Mouse (Mus musculus): Measurements from ENCODE around the gene Asxl1. TPM values are rescaled to one million over a fixed set of nuclear protein-coding genes. Genes with fewer than 3 reads are reported as not detected.
A peak's percentile ranks its signal among the peaks of the same experiment; 100 is the strongest.

Gene Asxl1
- 19.1 and 23.7 TPM in 2 replicates for polyA plus RNA-seq (2016; fragmentation: Nextera tagmentation; extraction: Ambion mirVana)

- H3K4me3 ChIP-seq: peak within 1 kb of the TSS; percentile 93
- peaks cover 34% of the 10 kb centered on the region for H3K4me1 ChIP-seq
- H3K9me3 ChIP-seq (replicated peaks): no peaks in the 10 kb centered on the region
- peak within 1 kb of the TSS; percentile 96 for H3K27ac ChIP-seq
- H3K9ac ChIP-seq: peak within 1 kb of the TSS; percentile 96
- peak within 1 kb of the TSS; percentile 72 for H3K4me2 ChIP-seq (replicated peaks)
- H3K27me3 ChIP-seq: no peaks in the 10 kb centered on the region
- under 1% methylated on average over 78 of the region's 79 CpGs for WGBS
- ATAC-seq (ENCODE audit: low FRiP score): peak; percentile 98
- H3K36me3 ChIP-seq: no peaks in the 10 kb centered on the region
Observed at GRCm38 (mm10) chr2:153345454-153346220, at the start of gene Asxl1. Gene Asxl1, plus strand, starts transcription at chr2:153345829.

- Histone ChIP-seq H3K27me3 (no peaks in the 10 kb centered on the region), H3K4me2 (replicated peaks) (no peak overlapping the region), H3K4me3 (no peak overlapping the region), H3K4me1 (peaks cover under 1% of the 10 kb centered on the region), H3K27ac (no peak overlapping the region), H3K9me3 (replicated peaks) (no peaks in the 10 kb centered on the region), H3K36me3 (no peaks in the 10 kb centered on the region), H3K9ac (no peak overlapping the region)
- no peak for ATAC-seq (ENCODE audit: low FRiP score)
- 86% methylated on average over 4 of the region's 4 CpGs for WGBS
Observed at GRCm38 (mm10) chr2:153297771-153298170, 47.9 kb upstream of the Asxl1 start.

- 81% methylated on average over 4 of the region's 4 CpGs for WGBS
- no peak for ATAC-seq (ENCODE audit: low FRiP score)
Observed at GRCm38 (mm10) chr2:153298460-153298859, 47.2 kb upstream of the Asxl1 start.

DNA sequence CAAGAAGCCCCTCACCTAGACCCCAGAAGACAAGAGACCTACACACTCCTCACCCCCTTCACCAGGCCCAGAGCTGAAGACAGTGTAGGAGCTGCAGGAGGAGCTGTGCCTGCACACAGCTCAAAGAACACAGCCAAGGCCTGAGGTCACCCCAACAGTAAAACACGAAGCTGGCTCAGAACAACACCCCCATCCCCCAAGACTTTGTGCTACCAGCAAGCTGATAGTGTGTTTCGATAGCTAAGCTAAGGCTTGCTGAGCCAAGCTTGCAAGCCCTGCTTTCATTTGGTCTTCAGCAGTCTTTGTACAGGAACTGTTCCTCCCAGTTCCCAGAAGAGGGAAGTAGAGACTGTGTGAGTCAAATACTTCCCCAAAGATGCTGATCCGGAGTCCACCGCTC is 46.8 kb upstream of the Asxl1 start:
- H3K27me3 ChIP-seq: no peaks in the 10 kb centered on the region
- no peak for ATAC-seq (ENCODE audit: low FRiP score)
- no peaks in the 10 kb centered on the region for H3K36me3 ChIP-seq
- no peaks in the 10 kb centered on the region for H3K9me3 ChIP-seq (replicated peaks)
- no peaks in the 10 kb centered on the region for H3K4me1 ChIP-seq
- WGBS: 77% methylated on average over 4 of the region's 4 CpGs
- H3K4me2 ChIP-seq (replicated peaks): no peak overlapping the region
- H3K27ac ChIP-seq: no peak overlapping the region
- no peak overlapping the region for H3K9ac ChIP-seq
- no peak overlapping the region for H3K4me3 ChIP-seq

More at GRCm38 (mm10) chr2:153298460-153298859, 47.2 kb upstream of the Asxl1 start:
- no peak overlapping the region for H3K27ac ChIP-seq
- H3K9me3 ChIP-seq (replicated peaks): no peaks in the 10 kb centered on the region
- H3K9ac ChIP-seq: no peak overlapping the region
- no peak overlapping the region for H3K4me2 ChIP-seq (replicated peaks)
- H3K27me3 ChIP-seq: no peaks in the 10 kb centered on the region
- no peaks in the 10 kb centered on the region for H3K36me3 ChIP-seq
- H3K4me1 ChIP-seq: no peaks in the 10 kb centered on the region
- no peak overlapping the region for H3K4me3 ChIP-seq

- Histone ChIP-seq H3K36me3 (no peaks in the 10 kb centered on the region), H3K27me3 (no peaks in the 10 kb centered on the region), H3K9ac (no peak overlapping the region), H3K4me1 (no peaks in the 10 kb centered on the region), H3K27ac (no peak overlapping the region), H3K4me3 (no peak overlapping the region), H3K4me2 (replicated peaks) (no peak overlapping the region), H3K9me3 (replicated peaks) (no peaks in the 10 kb centered on the region)
- ATAC-seq (ENCODE audit: low FRiP score): no peak
- WGBS: 94% methylated on average over 5 of the region's 5 CpGs
Observed at GRCm38 (mm10) chr2:153301123-153301522, 44.5 kb upstream of the Asxl1 start.

DNA sequence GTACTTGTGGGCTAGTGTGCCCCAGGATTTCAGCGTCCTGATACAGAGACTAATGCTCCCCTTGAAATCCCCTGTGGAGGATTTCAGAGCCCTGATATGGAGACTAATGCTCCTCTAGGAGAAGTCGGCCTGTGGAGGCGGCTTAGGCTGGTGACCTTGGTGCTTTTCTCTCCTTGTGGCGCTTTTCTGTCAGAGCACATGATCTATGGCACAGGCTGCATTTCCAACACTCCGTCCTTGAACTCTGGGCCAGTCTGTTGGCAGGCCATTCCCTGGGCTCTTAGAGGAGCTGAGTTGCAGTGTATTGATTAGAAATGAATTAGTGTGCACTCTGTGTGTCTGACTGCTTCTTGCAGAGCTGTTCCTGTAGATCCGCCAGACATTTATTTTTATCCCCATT is 40.4 kb upstream of the Asxl1 start:
- 76% methylated on average over 6 of the region's 6 CpGs for WGBS

DNA sequence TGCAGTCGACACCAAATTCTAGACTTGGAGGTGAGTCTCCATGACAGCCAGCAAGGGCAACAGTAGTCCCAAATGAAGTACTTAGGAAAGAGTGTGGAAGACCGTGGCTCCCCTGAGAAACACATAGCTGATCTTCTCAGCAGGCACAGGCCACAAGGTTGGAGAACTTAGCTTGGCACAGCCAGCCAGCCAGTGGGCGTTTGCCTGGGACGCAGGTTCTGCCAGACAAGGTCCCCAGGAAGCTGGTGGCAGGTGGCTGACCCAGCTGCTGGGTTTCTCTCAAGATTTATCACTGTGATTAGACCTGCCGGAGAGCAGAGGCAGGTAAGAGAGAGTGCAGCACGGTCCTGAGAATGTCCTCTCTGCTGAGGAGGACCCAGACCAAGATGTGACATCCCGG is 37.0 kb upstream of the Asxl1 start:
- no peak overlapping the region for H3K9ac ChIP-seq
- 82% methylated on average over 7 of the region's 7 CpGs for WGBS
- H3K27me3 ChIP-seq: no peaks in the 10 kb centered on the region
- no peak overlapping the region for H3K27ac ChIP-seq
- 0 out of 2 replicates have a peak, but pooled peaks cover 3% of the 10 kb centered on the region for H3K36me3 ChIP-seq
- H3K4me1 ChIP-seq: no peaks in the 10 kb centered on the region
- H3K9me3 ChIP-seq (replicated peaks): no peaks in the 10 kb centered on the region
- no peak overlapping the region for H3K4me3 ChIP-seq
- no peak overlapping the region for H3K4me2 ChIP-seq (replicated peaks)
- ATAC-seq (ENCODE audit: low FRiP score): no peak

More for the DNA sequence above, 40.4 kb upstream of the Asxl1 start:
- H3K27ac ChIP-seq: peak overlapping the region; percentile 23; the same call in 1 of the 2 replicates
- H3K4me3 ChIP-seq: no peak overlapping the region
- H3K9ac ChIP-seq: no peak overlapping the region
- no peak overlapping the region for H3K4me2 ChIP-seq (replicated peaks)
- H3K36me3 ChIP-seq: no peaks in the 10 kb centered on the region
- H3K4me1 ChIP-seq: no peaks in the 10 kb centered on the region
- H3K27me3 ChIP-seq: no peaks in the 10 kb centered on the region
- H3K9me3 ChIP-seq (replicated peaks): no peaks in the 10 kb centered on the region
- no peak for ATAC-seq (ENCODE audit: low FRiP score)

- Histone ChIP-seq H3K4me3 (no peak overlapping the region), H3K4me2 (replicated peaks) (no peak overlapping the region), H3K36me3 (peaks cover 3% of the 10 kb centered on the region; the same call in 1 of the 2 replicates), H3K4me1 (no peaks in the 10 kb centered on the region), H3K27me3 (no peaks in the 10 kb centered on the region), H3K9ac (no peak overlapping the region), H3K9me3 (replicated peaks) (no peaks in the 10 kb centered on the region), H3K27ac (no peak overlapping the region)
- ATAC-seq (ENCODE audit: low FRiP score): no peak
- 78% methylated on average over 8 of the region's 8 CpGs for WGBS
Observed at GRCm38 (mm10) chr2:153309106-153309505, 36.5 kb upstream of the Asxl1 start.

DNA sequence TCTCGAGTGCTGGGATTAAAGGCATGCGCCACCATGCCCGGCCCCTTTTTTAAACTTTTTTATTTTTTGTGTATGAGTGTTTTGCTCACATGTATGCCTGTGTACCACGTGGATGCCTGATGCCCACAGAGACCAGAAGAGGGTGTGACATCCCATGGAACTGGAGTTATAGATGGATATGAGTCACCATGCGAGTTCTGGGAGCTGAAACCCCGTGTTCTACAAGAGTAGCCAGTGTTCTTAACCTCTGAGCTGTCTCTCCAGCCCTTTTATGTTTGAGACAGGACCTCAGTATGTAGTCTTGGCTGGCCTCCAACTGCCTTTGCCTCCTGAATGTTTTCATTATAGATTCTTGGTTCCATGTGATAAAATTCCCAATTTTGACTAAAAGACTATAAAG is 35.4 kb upstream of the Asxl1 start:
- peaks cover 3% of the 10 kb centered on the region; the same call in 1 of the 2 replicates for H3K36me3 ChIP-seq
- 82% methylated on average over 6 of the region's 6 CpGs for whole genome bisulfite sequencing
- H3K9ac ChIP-seq: no peak overlapping the region

DNA sequence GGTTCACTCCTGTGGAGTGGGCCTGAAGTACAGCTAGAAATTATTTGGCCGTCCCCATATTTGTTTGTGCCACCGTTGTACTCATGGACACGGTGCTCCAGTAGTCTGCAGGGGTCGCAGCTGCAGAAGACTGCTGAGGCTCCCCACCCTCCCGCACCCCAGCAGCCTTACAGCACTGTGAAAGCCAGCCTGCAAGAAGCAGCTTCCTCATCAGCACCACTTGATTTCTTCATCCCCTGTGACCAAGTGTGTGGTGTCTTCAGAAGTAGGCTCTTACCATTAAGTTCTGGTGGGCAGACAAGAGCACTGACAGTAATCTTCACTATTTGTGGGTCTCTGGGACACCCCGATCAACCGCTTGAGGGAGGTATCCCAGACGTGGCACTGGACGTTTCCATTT is 32.7 kb upstream of the Asxl1 start:
- ATAC-seq (ENCODE audit: low FRiP score): no peak
- Histone ChIP-seq H3K9ac (no peak overlapping the region), H3K9me3 (replicated peaks) (no peaks in the 10 kb centered on the region), H3K27ac (no peak overlapping the region), H3K4me3 (no peak overlapping the region), H3K36me3 (peaks cover 22% of the 10 kb centered on the region), H3K4me1 (no peaks in the 10 kb centered on the region), H3K27me3 (no peaks in the 10 kb centered on the region), H3K4me2 (replicated peaks) (no peak overlapping the region)
- WGBS: 92% methylated on average over 9 of the region's 9 CpGs

More for the DNA sequence above, 35.4 kb upstream of the Asxl1 start:
- ATAC-seq (ENCODE audit: low FRiP score): no peak
- Histone ChIP-seq H3K4me1 (no peaks in the 10 kb centered on the region), H3K4me2 (replicated peaks) (no peak overlapping the region), H3K9me3 (replicated peaks) (no peaks in the 10 kb centered on the region), H3K4me3 (no peak overlapping the region), H3K27me3 (no peaks in the 10 kb centered on the region), H3K27ac (no peak overlapping the region)

DNA sequence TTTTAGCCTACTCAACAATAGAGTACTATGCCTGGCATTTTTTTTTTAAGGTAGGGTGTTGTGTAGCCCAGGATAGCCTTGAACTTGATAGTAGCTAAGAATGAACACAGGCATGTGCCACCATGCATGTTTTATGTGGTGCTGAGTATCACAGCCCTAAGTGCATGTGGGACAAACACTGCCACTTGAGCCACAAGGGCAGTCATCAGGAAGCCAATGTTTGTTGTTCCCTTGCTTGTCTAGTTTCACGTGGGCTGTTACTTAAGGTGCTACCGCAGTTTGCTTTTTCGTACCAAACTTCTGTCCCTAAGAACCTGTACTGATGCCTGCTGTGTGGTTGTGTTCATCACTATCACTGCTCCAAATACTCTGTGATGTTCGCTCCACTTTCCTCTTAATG is 27.2 kb upstream of the Asxl1 start:
- Histone ChIP-seq H3K4me1 (no peaks in the 10 kb centered on the region), H3K36me3 (peaks cover 50% of the 10 kb centered on the region), H3K27ac (no peak overlapping the region), H3K9ac (no peak overlapping the region), H3K9me3 (replicated peaks) (no peaks in the 10 kb centered on the region), H3K27me3 (no peaks in the 10 kb centered on the region), H3K4me3 (no peak overlapping the region), H3K4me2 (replicated peaks) (no peak overlapping the region)
- ATAC-seq (ENCODE audit: low FRiP score): no peak
- 94% methylated on average over 4 of the region's 4 CpGs for WGBS

- Histone ChIP-seq H3K36me3 (peaks cover 57% of the 10 kb centered on the region), H3K9ac (no peak overlapping the region), H3K27me3 (no peaks in the 10 kb centered on the region), H3K4me2 (replicated peaks) (no peak overlapping the region), H3K4me3 (no peak overlapping the region), H3K4me1 (no peaks in the 10 kb centered on the region), H3K27ac (no peak overlapping the region), H3K9me3 (replicated peaks) (no peaks in the 10 kb centered on the region)
- ATAC-seq (ENCODE audit: low FRiP score): no peak
- WGBS: 85% methylated on average over 8 of the region's 8 CpGs
Observed at GRCm38 (mm10) chr2:153319036-153319643, 26.5 kb upstream of the Asxl1 start.
